Mouse (Mus musculus) hindbrain, embryonic 10.5 days (tissue): ENCODE data around the gene Wdr81. TPM values are rescaled to one million over a fixed set of nuclear protein-coding genes. Genes with fewer than 3 reads are reported as not detected.

Experiments
- DNase-seq: peaks from one replicate; pipeline ENCODE4 v3.0.0-alpha.2; 2017; ENCODE audit warnings: low spot score
- H3K27ac ChIP-seq: fragments of 300-500 bp; sonication (generic); 2 replicates; pipeline ENCODE4 v1.5.1; 2016; ENCODE audit warnings: mild to moderate bottlenecking, moderate library complexity
- H3K27me3 ChIP-seq: fragments of 300-500 bp; sonication (generic); 2 replicates; pipeline ENCODE4 v1.6.1; 2016; ENCODE audit warnings: mild to moderate bottlenecking; ENCODE audit not compliant: poor library complexity, insufficient read depth, severe bottlenecking
- H3K36me3 ChIP-seq: fragments of 300-500 bp; sonication (generic); 2 replicates; pipeline ENCODE4 v1.6.1; 2016; ENCODE audit warnings: mild to moderate bottlenecking, moderate library complexity
- H3K4me1 ChIP-seq: fragments of 300-500 bp; sonication (generic); replicated peaks from 2 replicates; pipeline ENCODE4 v1.6.1; 2016; ENCODE audit warnings: mild to moderate bottlenecking
- H3K4me3 ChIP-seq: fragments of 300-500 bp; sonication (generic); 2 replicates; pipeline ENCODE4 v1.5.1; 2016; ENCODE audit warnings: mild to moderate bottlenecking, moderate library complexity
- H3K9me3 ChIP-seq: fragments of 300-500 bp; sonication (generic); 2 replicates; pipeline ENCODE4 v1.6.1; 2016; ENCODE audit warnings: mild to moderate bottlenecking, moderate library complexity
- WGBS: fragments of 180-500 bp; shearing (Covaris S2); methylation state at CpG from one replicate; pipeline ENCODE4 v1.1.7; 2016; 5-methylcytosine and 5-hydroxymethylcytosine counted together
- polyA plus RNA-seq: library from polyadenylated mRNA; unstranded; fragments of >200 nt; fragmentation: Nextera tagmentation; extraction: Ambion mirVana; gene quantifications from 2 replicates; pipeline ENCODE4 v1.2.1, GENCODE M21; 2016

The Wdr81 gene
- polyA plus RNA-seq, 1 experiment from 2014 or later: 8.6 TPM

DNA sequence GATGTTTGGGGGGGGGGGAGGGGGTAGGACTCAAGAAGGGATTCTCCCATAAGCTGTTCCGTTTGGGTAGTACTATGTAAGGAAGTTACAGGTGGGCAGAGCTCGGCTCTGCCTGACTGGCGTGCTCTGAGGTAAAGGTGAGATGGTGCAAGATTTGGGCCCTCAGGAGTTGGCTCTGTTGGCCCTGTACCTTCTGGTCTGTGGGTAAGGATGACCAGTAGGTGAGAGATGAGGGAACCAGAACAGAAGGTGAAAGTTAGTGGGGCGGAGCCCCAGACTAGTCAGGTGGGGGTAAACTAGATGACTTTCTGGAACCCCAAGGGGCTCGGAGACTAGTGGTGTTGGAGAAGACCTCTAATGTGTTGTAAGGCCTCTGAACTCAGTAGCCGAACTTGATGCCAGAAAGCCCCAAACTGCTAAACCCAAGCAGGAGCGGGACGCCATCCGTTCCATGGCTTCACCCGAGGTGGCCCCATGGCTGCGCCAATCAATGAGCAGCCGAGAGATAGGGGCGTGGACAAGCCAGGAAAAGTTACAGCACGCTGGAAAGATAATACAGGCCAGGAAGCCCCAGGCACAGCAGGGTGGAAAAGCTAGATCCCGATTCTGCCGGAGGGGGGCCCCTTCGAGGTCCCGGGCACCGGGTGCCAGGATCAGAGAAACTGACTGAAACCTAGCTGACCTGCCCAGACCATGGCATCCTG is 13.1 kb upstream of the Wdr81 start:
- WGBS: 18% methylated on average over 19 of the region's 19 CpGs
- Histone ChIP-seq H3K4me1 (peaks cover 27% of the 10 kb centered on the region), H3K9me3 (peaks cover 4% of the 10 kb centered on the region), H3K4me3 (peak overlapping the region; percentile 59), H3K27ac (peak overlapping the region; percentile 83), H3K36me3 (peaks cover 16% of the 10 kb centered on the region), H3K27me3 (peaks cover 3% of the 10 kb centered on the region; the same call in 1 of the 2 replicates)
- peak; percentile 61 for DNase-seq

- peaks cover 3% of the 10 kb centered on the region; the same call in 1 of the 2 replicates for H3K27me3 ChIP-seq
- peaks cover 16% of the 10 kb centered on the region for H3K36me3 ChIP-seq
- 96% methylated on average over 4 of the region's 4 CpGs for WGBS
- H3K27ac ChIP-seq: no peak overlapping the region
- peaks cover 34% of the 10 kb centered on the region for H3K4me1 ChIP-seq
- DNase-seq: no peak
- H3K4me3 ChIP-seq: peak overlapping the region; percentile 59; the same call in 1 of the 2 replicates
- H3K9me3 ChIP-seq: peaks cover 4% of the 10 kb centered on the region
These were observed 12.4 kb upstream of the Wdr81 start for GRCm38 (mm10) chr11:75466731-75467505.

DNA sequence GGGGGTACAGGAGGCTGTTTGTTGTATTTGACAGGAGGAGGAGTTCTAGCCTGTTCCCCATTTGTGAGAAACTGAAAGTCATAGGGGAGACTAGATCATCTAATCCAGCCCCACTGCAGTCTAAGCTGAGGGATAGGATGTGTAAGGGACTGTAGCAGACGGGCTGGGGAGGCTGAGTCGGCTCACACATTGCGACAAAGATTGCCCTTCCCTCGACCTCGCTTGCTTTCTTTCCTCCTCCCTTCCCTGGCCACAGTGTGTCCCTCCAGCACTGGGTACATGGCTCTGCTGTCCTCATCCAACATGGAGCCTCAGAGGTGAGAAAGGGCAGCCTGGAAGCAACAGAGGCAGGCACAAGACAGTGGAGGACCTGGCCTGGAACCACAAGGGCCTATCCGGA is 10.5 kb upstream of the Wdr81 start:
- 87% methylated on average over 6 of the region's 6 CpGs for WGBS

GRCm38 (mm10) chr11:75464417-75464816 is 9.9 kb upstream of the Wdr81 start:
- 90% methylated on average over 6 of the region's 6 CpGs for WGBS
- peaks cover 16% of the 10 kb centered on the region for H3K36me3 ChIP-seq
- no peak overlapping the region for H3K27ac ChIP-seq
- peaks cover 54% of the 10 kb centered on the region for H3K4me1 ChIP-seq
- H3K27me3 ChIP-seq: peaks cover 3% of the 10 kb centered on the region; the same call in 1 of the 2 replicates
- H3K4me3 ChIP-seq: no peak overlapping the region
- H3K9me3 ChIP-seq: peaks cover 4% of the 10 kb centered on the region
- DNase-seq: no peak

More for the DNA sequence above, 10.5 kb upstream of the Wdr81 start:
- H3K9me3 ChIP-seq: peaks cover 4% of the 10 kb centered on the region
- DNase-seq: no peak
- H3K27ac ChIP-seq: no peak overlapping the region
- peaks cover 16% of the 10 kb centered on the region for H3K36me3 ChIP-seq
- peaks cover 3% of the 10 kb centered on the region; the same call in 1 of the 2 replicates for H3K27me3 ChIP-seq
- peaks cover 48% of the 10 kb centered on the region for H3K4me1 ChIP-seq
- H3K4me3 ChIP-seq: no peak overlapping the region

- H3K27me3 ChIP-seq: peaks cover under 1% of the 10 kb centered on the region; the same call in 1 of the 2 replicates
- 66% methylated on average over 4 of the region's 4 CpGs for WGBS
- peaks cover 55% of the 10 kb centered on the region for H3K4me1 ChIP-seq
- H3K4me3 ChIP-seq: peak overlapping the region; percentile 9; the same call in 1 of the 2 replicates
- DNase-seq: no peak
- H3K27ac ChIP-seq: peak overlapping the region; percentile 91
- H3K9me3 ChIP-seq: peaks cover 4% of the 10 kb centered on the region
- peaks cover 16% of the 10 kb centered on the region for H3K36me3 ChIP-seq
These were observed 9.1 kb upstream of the Wdr81 start for GRCm38 (mm10) chr11:75463624-75464023.

DNA sequence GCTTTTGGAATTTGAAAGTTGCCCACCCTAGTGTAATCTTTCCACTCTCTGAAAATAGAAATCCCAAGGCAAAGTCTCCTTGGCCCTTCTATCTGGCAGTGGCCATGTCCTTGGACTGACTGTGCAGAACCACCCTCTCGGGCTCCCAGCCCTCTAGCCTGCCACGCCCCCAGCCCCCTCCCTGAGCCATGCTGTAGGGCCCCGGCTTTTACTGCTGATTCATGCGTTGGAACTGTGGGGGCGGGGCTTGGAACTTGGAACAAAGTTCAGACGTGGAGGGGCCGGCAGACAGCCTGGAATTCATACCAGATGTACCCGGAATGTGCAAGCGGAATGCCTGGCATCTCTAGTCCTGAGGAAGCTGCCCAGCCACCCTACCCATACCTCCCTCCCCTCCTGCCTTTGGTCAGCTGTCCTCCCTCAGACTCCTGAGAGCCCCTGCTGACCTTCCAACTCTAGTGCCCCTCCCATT is 8.4 kb upstream of the Wdr81 start:
- H3K9me3 ChIP-seq: peaks cover 4% of the 10 kb centered on the region
- peak overlapping the region; percentile 79 for H3K4me3 ChIP-seq
- no peaks in the 10 kb centered on the region for H3K27me3 ChIP-seq
- WGBS: 5% methylated on average over 9 of the region's 9 CpGs
- peaks cover 49% of the 10 kb centered on the region for H3K4me1 ChIP-seq
- peaks cover 16% of the 10 kb centered on the region for H3K36me3 ChIP-seq
- peak overlapping the region; percentile 91 for H3K27ac ChIP-seq
- peak; percentile 82 for DNase-seq

DNA sequence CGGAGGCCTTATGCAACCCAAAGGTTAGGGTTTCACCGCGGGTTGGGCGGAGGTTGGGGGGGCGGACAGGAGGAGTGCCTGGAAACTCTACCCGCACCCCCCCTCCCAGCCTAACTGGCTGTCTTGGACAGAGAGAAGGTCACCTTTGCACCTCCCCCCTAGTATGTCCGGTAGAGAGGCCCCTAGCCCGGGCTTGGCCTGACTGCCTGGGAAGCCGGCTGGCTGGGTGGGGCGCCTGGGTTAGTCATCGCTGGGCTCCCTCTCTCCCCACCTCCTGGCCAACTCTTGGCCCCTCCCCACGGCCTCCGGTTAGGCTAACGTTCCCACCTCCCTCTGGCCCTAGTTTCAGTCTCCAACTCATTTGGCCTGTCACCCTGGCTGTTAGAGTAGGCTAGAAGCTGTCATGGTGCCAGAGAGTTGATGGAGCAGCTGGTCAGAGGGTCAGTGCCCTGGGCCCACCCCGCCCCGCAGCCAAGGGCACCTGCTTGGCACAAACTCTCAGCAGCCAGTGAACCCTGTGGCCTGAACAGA is 7.8 kb upstream of the Wdr81 start:
- peaks cover 16% of the 10 kb centered on the region for H3K36me3 ChIP-seq
- peak overlapping the region; percentile 91 for H3K27ac ChIP-seq
- H3K4me3 ChIP-seq: peak overlapping the region; percentile 79
- H3K4me1 ChIP-seq: peaks cover 43% of the 10 kb centered on the region
- no peaks in the 10 kb centered on the region for H3K27me3 ChIP-seq
- WGBS: 4% methylated on average over 16 of the region's 16 CpGs
- H3K9me3 ChIP-seq: peaks cover 4% of the 10 kb centered on the region
- DNase-seq: peak; percentile 24

DNA sequence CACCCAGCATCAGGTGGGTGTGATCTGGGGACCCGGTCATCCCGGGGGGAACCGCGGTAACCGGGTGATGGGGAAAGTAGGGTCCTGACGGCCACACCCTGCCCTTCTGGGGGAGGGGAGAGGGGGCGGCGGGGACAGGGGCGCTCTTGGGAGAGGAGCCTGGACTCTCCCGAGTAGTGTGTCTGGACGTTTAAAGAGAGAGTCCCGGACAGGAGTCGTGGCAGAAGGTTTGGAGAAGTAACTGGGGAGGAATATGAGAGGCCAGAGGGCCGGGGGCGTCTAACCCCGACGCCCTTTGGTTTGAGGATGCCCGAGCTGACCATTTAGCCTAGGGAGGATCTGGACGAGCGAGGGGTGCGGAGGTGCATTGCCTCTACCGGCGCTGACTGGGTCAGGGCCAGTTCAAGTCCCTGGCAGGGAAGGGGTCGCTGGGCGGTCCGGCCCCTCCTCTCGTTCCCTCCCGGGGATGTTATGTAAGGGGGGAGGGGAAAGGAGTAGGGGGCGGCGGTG is 7.3 kb upstream of the Wdr81 start:
- Histone ChIP-seq H3K36me3 (peaks cover 16% of the 10 kb centered on the region), H3K27ac (peak overlapping the region; percentile 91), H3K9me3 (peaks cover 3% of the 10 kb centered on the region), H3K4me1 (peaks cover 42% of the 10 kb centered on the region), H3K4me3 (peak overlapping the region; percentile 79), H3K27me3 (no peaks in the 10 kb centered on the region)
- no peak for DNase-seq
- under 1% methylated on average over 30 of the region's 30 CpGs for WGBS

GRCm38 (mm10) chr11:75460844-75461742 is 6.6 kb upstream of the Wdr81 start, which contains the start of gene Tlcd2:
Tlcd2 (plus strand) TSS chr11:75461715.
- no peaks in the 10 kb centered on the region for H3K27me3 ChIP-seq
- H3K4me1 ChIP-seq: peaks cover 42% of the 10 kb centered on the region
- peak within 1 kb of the TSS; percentile 91 for H3K27ac ChIP-seq
- under 1% methylated on average over 46 of the region's 46 CpGs for WGBS
- H3K9me3 ChIP-seq: no peaks in the 10 kb centered on the region
- H3K36me3 ChIP-seq: peaks cover 16% of the 10 kb centered on the region
- H3K4me3 ChIP-seq: peak within 1 kb of the TSS; percentile 79
- peak; percentile 100 for DNase-seq

GRCm38 (mm10) chr11:75460103-75460843 is 5.8 kb upstream of the Wdr81 start:
- H3K9me3 ChIP-seq: no peaks in the 10 kb centered on the region
- peak overlapping the region; percentile 91 for H3K27ac ChIP-seq
- H3K4me1 ChIP-seq: peaks cover 43% of the 10 kb centered on the region
- DNase-seq: peak; percentile 87
- no peaks in the 10 kb centered on the region for H3K27me3 ChIP-seq
- WGBS: 2% methylated on average over 19 of the region's 19 CpGs
- peak overlapping the region; percentile 79 for H3K4me3 ChIP-seq
- H3K36me3 ChIP-seq: peaks cover 8% of the 10 kb centered on the region

DNA sequence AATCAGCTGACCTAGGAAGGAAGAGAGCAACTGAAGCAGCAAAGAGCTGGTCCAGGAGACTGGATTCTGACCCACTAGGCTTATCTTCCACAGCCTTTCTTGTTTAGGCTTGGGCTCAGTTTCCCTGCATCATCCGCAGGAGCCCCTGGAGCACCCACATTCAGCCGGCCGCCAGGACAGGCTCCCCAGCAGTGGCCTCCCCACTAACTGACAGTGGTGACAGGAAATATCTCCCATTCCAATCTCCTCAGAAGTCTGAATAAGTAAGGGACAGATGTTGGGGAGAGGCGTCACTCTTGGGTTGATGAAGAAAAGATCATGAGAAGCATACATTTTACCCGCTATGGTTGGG is 5.2 kb upstream of the Wdr81 start:
- peaks cover 48% of the 10 kb centered on the region for H3K4me1 ChIP-seq
- no peaks in the 10 kb centered on the region for H3K9me3 ChIP-seq
- WGBS: 18% methylated on average over 5 of the region's 5 CpGs
- no peak for DNase-seq
- H3K36me3 ChIP-seq: 0 out of 2 replicates have a peak, but pooled peaks cover 2% of the 10 kb centered on the region
- peak overlapping the region; percentile 91 for H3K27ac ChIP-seq
- H3K27me3 ChIP-seq: no peaks in the 10 kb centered on the region
- peak overlapping the region; percentile 79 for H3K4me3 ChIP-seq
